Mouse (Mus musculus) G1E-ER4 (cell line): Measurements from ENCODE around the gene Hist2h2aa1. TPM values are rescaled to one million over a fixed set of nuclear protein-coding genes. Genes with fewer than 3 reads are reported as not detected.

Experiments used
- GATA1 ChIP-seq: IDR thresholded peaks from one replicate; pipeline ENCODE4 v1.8.0; 2012; ENCODE audit warnings: low read length, inconsistent platforms
- polyA plus RNA-seq: library from polyadenylated mRNA; stranded (reverse); fragments of >175 nt; gene quantifications from 2 replicates; pipeline ENCODE4 v1.2.3, GENCODE M21; 2012

The Hist2h2aa1 gene
- polyA plus RNA-seq, 1 experiment: 5.8 TPM

DNA sequence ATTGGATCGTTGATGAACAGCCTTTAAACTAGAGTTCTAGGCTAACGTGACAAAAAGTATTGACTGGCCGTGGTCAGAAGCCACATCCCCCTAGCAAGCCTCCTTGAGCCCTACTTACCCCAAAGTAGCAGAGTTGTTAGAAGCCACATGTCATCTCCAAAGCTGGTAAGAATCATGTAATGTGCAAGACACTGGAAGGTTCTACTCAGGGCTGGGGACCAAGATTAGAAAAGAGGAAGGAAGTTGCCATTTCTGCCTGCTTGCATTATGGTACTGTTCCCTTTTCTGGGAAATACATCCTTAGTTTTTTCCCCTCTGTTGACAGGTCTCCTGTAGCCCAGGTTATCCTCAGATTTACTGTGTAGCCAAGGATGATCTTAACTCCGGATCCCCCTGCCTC, 48.5 kb downstream of the Hist2h2aa1 start, which contains the start of gene Fcgr1:
Fcgr1 (minus strand) TSS at position 183 of the 400 bp plus-strand sequence.
- no peak for TF ChIP-seq GATA1

Other genes with a start within 250 kb of the Hist2h2aa1 start
- gene Plekho1, start 249.5 kb upstream of the Hist2h2aa1 start, polyA plus RNA-seq: 7.2 and 7.7 TPM in 2 replicates
- gene Vps45, start 187.0 kb upstream of the Hist2h2aa1 start, polyA plus RNA-seq: 5.6 and 5.8 TPM in 2 replicates
- gene Otud7b, start 141.0 kb upstream of the Hist2h2aa1 start, polyA plus RNA-seq: 10.4 and 11.5 TPM in 2 replicates
- gene Mtmr11, start 83.5 kb upstream of the Hist2h2aa1 start, polyA plus RNA-seq: not detected in 2 replicates
- 1,005 and 1,197 TPM in 2 replicates for gene Sf3b4, start 73.2 kb upstream of the Hist2h2aa1 start, polyA plus RNA-seq
- 0.15 and 0.28 TPM in 2 replicates for gene Sv2a, start 64.3 kb upstream of the Hist2h2aa1 start, polyA plus RNA-seq
- 159 and 228 TPM in 2 replicates for gene Bola1, start 25.8 kb upstream of the Hist2h2aa1 start, polyA plus RNA-seq
- 0.44 and 0.69 TPM in 2 replicates for gene Hist2h2ab, start 25.6 kb upstream of the Hist2h2aa1 start, polyA plus RNA-seq
- gene Hist2h2ac, start 24.6 kb upstream of the Hist2h2aa1 start, polyA plus RNA-seq: 2.5 and 6.5 TPM in 2 replicates
- 0.13 and 0.21 TPM in 2 replicates for gene Hist2h2be, start 24.4 kb upstream of the Hist2h2aa1 start, polyA plus RNA-seq
- gene Hist2h3c2, start 6.4 kb upstream of the Hist2h2aa1 start, polyA plus RNA-seq: 45.1 and 54.3 TPM in 2 replicates
- gene Hist2h2aa2, start 5.2 kb upstream of the Hist2h2aa1 start, polyA plus RNA-seq: 48.7 and 66.2 TPM in 2 replicates
- not detected in 2 replicates for gene Hist2h3c1, start 1.2 kb downstream of the Hist2h2aa1 start, polyA plus RNA-seq
- 2.2 and 2.7 TPM in 2 replicates for gene Hist2h4, start 17.8 kb downstream of the Hist2h2aa1 start, polyA plus RNA-seq
- gene Hist2h3b, start 23.2 kb downstream of the Hist2h2aa1 start, polyA plus RNA-seq: 32.0 and 50.2 TPM in 2 replicates
- gene Hist2h2bb, start 24.3 kb downstream of the Hist2h2aa1 start, polyA plus RNA-seq: 0.37 and 1.5 TPM in 2 replicates
- gene Fcgr1, start 48.5 kb downstream of the Hist2h2aa1 start, polyA plus RNA-seq: not detected in 2 replicates
- gene BC107364, start 206.8 kb downstream of the Hist2h2aa1 start, polyA plus RNA-seq: not detected in 2 replicates